20 mouse cellular contexts compared by ENCODE assay signal in genomic region chr14:48199506-48199905, GRCm38 (mm10).
DNase-seq lines count a peak whose midpoint lies in the region; ATAC-seq and TF ChIP-seq lines count a peak whose summit lies in the region.
"Had no signal": no experiment of that assay in that cellular context is flagged by ENCODE, and none has a peak within 500 bp of the region (broad histone marks: within the 10 kb centered on the region; RNA-seq: fewer than 3 reads in every experiment).

No protein-coding gene starts in this region.

- H3ac ChIP-seq in myocyte (ENCODE audit: control insufficient read depth, insufficient read length) = no peak overlapping the region

- H3K4me1 ChIP-seq in forebrain, embryonic 16.5 days (replicated peaks; ENCODE audit: control insufficient read depth, insufficient read depth, low read length) = peaks cover 23% of the 10 kb centered on the region
- peaks cover 21% of the 10 kb centered on the region for H3K4me1 ChIP-seq in forebrain, embryonic 14.5 days (ENCODE audit: control insufficient read depth, insufficient read depth, low read length)
- H3K4me1 ChIP-seq in lung, embryonic 16.5 days (replicated peaks; ENCODE audit: control insufficient read depth, insufficient read depth, low read length) = peaks cover 48% of the 10 kb centered on the region

- H3K27ac ChIP-seq in forebrain, embryonic 16.5 days (ENCODE audit: low read length) = no peak overlapping the region
- H3K27ac ChIP-seq in forebrain, embryonic 14.5 days (ENCODE audit: low read depth, low read length) = no peak overlapping the region
- H3K27ac ChIP-seq in layer of hippocampus, adult 2 months = peak overlapping the region; percentile 54
- peak overlapping the region; percentile 69 for H3K27ac ChIP-seq in lung, embryonic 16.5 days (ENCODE audit: low read length)
- H3K27ac ChIP-seq: forebrain, embryonic 10.5 days; forebrain, embryonic 13.5 days; gastrocnemius, adult 2 months; heart, embryonic 15.5 days; hindbrain, embryonic 14.5 days; hindbrain, postnatal 0 days had no signal

- H3K27me3 ChIP-seq in forebrain, embryonic 16.5 days (replicated peaks; ENCODE audit: control insufficient read depth, insufficient read depth, low read length) = no peaks in the 10 kb centered on the region
- no peaks in the 10 kb centered on the region for H3K27me3 ChIP-seq in forebrain, embryonic 14.5 days (replicated peaks; ENCODE audit: control insufficient read depth, insufficient read depth, low read length)
- H3K27me3 ChIP-seq in lung, embryonic 16.5 days (ENCODE audit: control insufficient read depth, insufficient read depth, low read depth, low read length) = no peaks in the 10 kb centered on the region
- no peaks in the 10 kb centered on the region for H3K27me3 ChIP-seq in myocyte (ENCODE audit: control insufficient read depth, insufficient read depth, insufficient read length)
- H3K27me3 ChIP-seq: forebrain, embryonic 13.5 days; heart, embryonic 15.5 days had no signal

- H3K9ac ChIP-seq in forebrain, embryonic 16.5 days (replicated peaks; ENCODE audit: low read depth, low read length) = 0 out of 2 replicates have a peak overlapping the region, but pooled peaks have one; percentile 2
- H3K9ac ChIP-seq in forebrain, embryonic 14.5 days (ENCODE audit: low read length) = no peak overlapping the region
- H3K9ac ChIP-seq in lung, embryonic 16.5 days (ENCODE audit: low read length) = no peak overlapping the region; the same call in 1 of the 2 replicates
- H3K9ac ChIP-seq: forebrain, embryonic 13.5 days; heart, embryonic 12.5 days; heart, embryonic 15.5 days; hindbrain, embryonic 14.5 days had no signal

- no peak for TF ChIP-seq POLR2A in myocyte (IDR thresholded peaks at IDR 0.05; ENCODE audit: insufficient read length, low read depth)

- TF ChIP-seq CTCF in layer of hippocampus, adult 2 months (conservative IDR thresholded peaks at IDR 0.05) = no peak

- 68% methylated on average over 4 of the region's 4 CpGs for WGBS in forebrain, embryonic 16.5 days
- 80% methylated on average over 4 of the region's 4 CpGs for whole genome bisulfite sequencing in forebrain, embryonic 14.5 days
- 41% methylated on average over 4 of the region's 4 CpGs for WGBS in lung, embryonic 16.5 days

- no peak overlapping the region for H3K4me2 ChIP-seq in forebrain, embryonic 16.5 days (ENCODE audit: low read length)
- no peak overlapping the region for H3K4me2 ChIP-seq in forebrain, embryonic 14.5 days (ENCODE audit: low read length)
- peak overlapping the region; percentile 10; the same call in 1 of the 2 replicates for H3K4me2 ChIP-seq in lung, embryonic 16.5 days (ENCODE audit: low read depth, low read length)
- H3K4me2 ChIP-seq in myocyte (ENCODE audit: low read depth) = peak overlapping the region; percentile 74
- H3K4me2 ChIP-seq: forebrain, embryonic 13.5 days; heart, embryonic 12.5 days; heart, embryonic 15.5 days; hindbrain, embryonic 14.5 days had no signal

- H3K79me2 ChIP-seq in myocyte (ENCODE audit: control insufficient read depth, insufficient read depth) = no peaks in the 10 kb centered on the region

- H3K4me3 ChIP-seq in forebrain, embryonic 16.5 days (replicated peaks; ENCODE audit: low read length) = no peak overlapping the region
- H3K4me3 ChIP-seq in forebrain, embryonic 14.5 days (ENCODE audit: low read depth, low read length) = no peak overlapping the region
- no peak overlapping the region for H3K4me3 ChIP-seq in layer of hippocampus, adult 2 months
- H3K4me3 ChIP-seq in lung, embryonic 16.5 days (ENCODE audit: low read length) = no peak overlapping the region
- H3K4me3 ChIP-seq in myocyte = peak overlapping the region; percentile 3
- H3K4me3 ChIP-seq: forebrain, embryonic 10.5 days; forebrain, embryonic 13.5 days; gastrocnemius, adult 2 months; heart, embryonic 12.5 days; heart, embryonic 15.5 days had no signal

- ATAC-seq in forebrain, embryonic 16.5 days = no peak
- ATAC-seq in forebrain, embryonic 14.5 days = no peak
- ATAC-seq in lung, embryonic 16.5 days (ENCODE audit: low read depth) = no peak
- ATAC-seq: forebrain, embryonic 13.5 days; hindbrain, postnatal 0 days had no signal

- no peaks in the 10 kb centered on the region for H3K36me3 ChIP-seq in forebrain, embryonic 16.5 days (ENCODE audit: control insufficient read depth, insufficient read depth)
- H3K36me3 ChIP-seq in forebrain, embryonic 14.5 days (ENCODE audit: control insufficient read depth, insufficient read depth, low read length) = no peaks in the 10 kb centered on the region
- no peaks in the 10 kb centered on the region for H3K36me3 ChIP-seq in lung, embryonic 16.5 days (ENCODE audit: control insufficient read depth, insufficient read depth, low read length)
- H3K36me3 ChIP-seq in myocyte (ENCODE audit: control insufficient read depth, insufficient read depth) = no peaks in the 10 kb centered on the region
- H3K36me3 ChIP-seq: forebrain, embryonic 10.5 days; heart, embryonic 12.5 days; heart, embryonic 15.5 days had no signal

- no peak for DNase-seq in forebrain, embryonic 14.5 days (ENCODE audit: low spot score)
- DNase-seq in layer of hippocampus, adult 2 months (ENCODE audit: low spot score in 2 of 2) = no peak
- no peak for DNase-seq in layer of hippocampus, postnatal 10 days (ENCODE audit: low spot score in 2 of 2)
- no peak for DNase-seq in lung, postnatal 36 days
- DNase-seq: adrenal gland, adult 8-10 months; adrenal gland, postnatal 25 days; gastrocnemius, adult 2 months; gastrocnemius, postnatal 14 days; heart, adult 18-20 months; heart, postnatal 10 days; heart, postnatal 4 days had no signal

- no peaks in the 10 kb centered on the region for H3K9me3 ChIP-seq in forebrain, embryonic 16.5 days (ENCODE audit: control insufficient read depth, low read length)
- no peaks in the 10 kb centered on the region for H3K9me3 ChIP-seq in forebrain, embryonic 14.5 days (replicated peaks; ENCODE audit: control insufficient read depth, low read length)
- H3K9me3 ChIP-seq in lung, embryonic 16.5 days (ENCODE audit: control insufficient read depth, low read length) = no peaks in the 10 kb centered on the region
- H3K9me3 ChIP-seq: forebrain, embryonic 10.5 days; forebrain, embryonic 13.5 days; heart, embryonic 12.5 days; heart, embryonic 15.5 days had no signal

TF ChIP-seq in myocyte, 11 proteins besides CTCF, POLR2A, EP300 and RAD21:
- TF ChIP-seq CEBPB (IDR thresholded peaks at IDR 0.05; ENCODE audit: insufficient read depth, poor library complexity, severe bottlenecking) (no peak), POLR2AphosphoS2 (IDR thresholded peaks at IDR 0.05; ENCODE audit: insufficient read length, low read depth) (no peak), USF1 (IDR thresholded peaks at IDR 0.05; ENCODE audit: low read depth) (no peak), MAX (IDR thresholded peaks at IDR 0.05; ENCODE audit: low read depth) (no peak), TCF12 (IDR thresholded peaks at IDR 0.05; ENCODE audit: insufficient read depth, poor library complexity, severe bottlenecking) (no peak), SRF (IDR thresholded peaks at IDR 0.05; ENCODE audit: control insufficient read depth, insufficient read length, low read depth) (no peak), MYOD1 (IDR thresholded peaks at IDR 0.05; ENCODE audit: control insufficient read depth in 1 of 3, insufficient read length in 2 of 3, low read depth in 2 of 3) (no peak), REST (IDR thresholded peaks at IDR 0.05; ENCODE audit: insufficient read depth, insufficient read length) (no peak), MYOG (IDR thresholded peaks at IDR 0.05; ENCODE audit: control insufficient read depth in 1 of 3, insufficient read depth in 1 of 3, insufficient read length in 2 of 3, low read depth in 2 of 3) (no peak), TCF3 (IDR thresholded peaks at IDR 0.05; ENCODE audit: insufficient read length, low read depth) (no peak), E2F4 (IDR thresholded peaks at IDR 0.05; ENCODE audit: insufficient read depth) (no peak)

Comparison
In these comparisons a context has a peak if more than half of its experiments do, and no peak if none do; other contexts are left out.
1. H3K27ac ChIP-seq: peak in layer of hippocampus, adult 2 months (single experiment) and lung, embryonic 16.5 days (single experiment); none in forebrain, embryonic 16.5 days (single experiment) and forebrain, embryonic 14.5 days (single experiment).
2. H3K4me2 ChIP-seq: peak in lung, embryonic 16.5 days (single experiment) and myocyte (single experiment); none in forebrain, embryonic 16.5 days (single experiment) and forebrain, embryonic 14.5 days (single experiment).